Mouse (Mus musculus) kidney, adult 2 months (tissue): Measurements from ENCODE around the gene Nsun2. TPM values are rescaled to one million over a fixed set of nuclear protein-coding genes. Genes with fewer than 3 reads are reported as not detected.
A peak's percentile ranks its signal among the peaks of the same experiment; 100 is the strongest.
"Not testable (repeated sequence)": the region's sequence is repeated elsewhere in the genome, so short reads cannot be mapped to it uniquely, and the experiment has no call there.

Source experiments
- DNase-seq: peaks from one replicate; pipeline ENCODE4 v3.0.0; 2021
- H3K27ac ChIP-seq: fragments of 200-500 bp; 2 replicates; pipeline ENCODE4 v1.5.1; 2012; ENCODE audit warnings: low read depth, low read length, control low read depth, inconsistent platforms; ENCODE audit not compliant: insufficient read depth
- H3K27me3 ChIP-seq: fragments of 200-500 bp; replicated peaks from 2 replicates; pipeline ENCODE4 v1.6.1; 2012; ENCODE audit warnings: mild to moderate bottlenecking, moderate library complexity, low read length, inconsistent platforms; ENCODE audit not compliant: control insufficient read depth, insufficient read depth
- H3K36me3 ChIP-seq: fragments of 200-500 bp; 2 replicates; pipeline ENCODE4 v1.6.1; 2012; ENCODE audit warnings: mild to moderate bottlenecking, moderate library complexity, low read length, inconsistent platforms; ENCODE audit not compliant: control insufficient read depth, insufficient read depth
- H3K4me1 ChIP-seq: fragments of 200-500 bp; 2 replicates; pipeline ENCODE4 v1.6.1; 2011; ENCODE audit warnings: low read length; ENCODE audit not compliant: control insufficient read depth, insufficient read depth
- H3K4me3 ChIP-seq: fragments of 200-500 bp; 2 replicates; pipeline ENCODE4 v1.5.1; 2011; ENCODE audit warnings: mild to moderate bottlenecking, low read depth, low read length, control low read depth; ENCODE audit not compliant: insufficient read depth
- CTCF ChIP-seq: fragments of 200-500 bp; conservative IDR thresholded peaks from 2 replicates; pipeline ENCODE4 v1.5.1; 2011; ENCODE audit warnings: low read depth, mild to moderate bottlenecking, control low read depth, low read length, moderate library complexity, mixed read lengths; ENCODE audit not compliant: insufficient read depth, insufficient read length
- POLR2A ChIP-seq: fragments of 200-500 bp; IDR thresholded peaks from one replicate; pipeline ENCODE4 v1.6.1; 2011; ENCODE audit warnings: low read depth, low read length, control low read depth
- WGBS: fragments of 180-500 bp; shearing (Covaris S2); methylation state at CpG from one replicate; pipeline ENCODE4 v1.1.7; 2018; 5-methylcytosine and 5-hydroxymethylcytosine counted together
- polyA plus RNA-seq: library from polyadenylated mRNA; depleted of rRNA; stranded (reverse); fragments of >200 nt; gene quantifications from 2 replicates; pipeline ENCODE4 v1.2.3, GENCODE M21; 2012

Nsun2 gene
- polyA plus RNA-seq, 1 experiment, result 47.9 TPM

- H3K27me3 ChIP-seq, result no peaks in the 10 kb centered on the region
- no peak for DNase-seq
- TF ChIP-seq POLR2A, result no peak
- TF ChIP-seq CTCF, result no peak
- no peaks in the 10 kb centered on the region; the same call in 1 of the 2 replicates for H3K36me3 ChIP-seq
- no peak overlapping the region for H3K27ac ChIP-seq
- H3K4me1 ChIP-seq, result no peaks in the 10 kb centered on the region
- no peak overlapping the region for H3K4me3 ChIP-seq
- 85% methylated on average over 3 of the region's 3 CpGs for WGBS
These were observed 91.0 kb downstream of the Nsun2 start for GRCm38 (mm10) chr13:69624510-69624909.

- Histone ChIP-seq H3K27ac (no peak overlapping the region), H3K36me3 (no peaks in the 10 kb centered on the region; the same call in none of the 2 replicates), H3K4me1 (peaks cover 11% of the 10 kb centered on the region; the same call in 1 of the 2 replicates), H3K27me3 (no peaks in the 10 kb centered on the region), H3K4me3 (no peak overlapping the region)
- TF ChIP-seq POLR2A, result no peak
- no peak for TF ChIP-seq CTCF
- DNase-seq, result no peak
- WGBS, result 98% methylated on average over 3 of the region's 3 CpGs
These were observed 94.4 kb downstream of the Nsun2 start for GRCm38 (mm10) chr13:69627941-69628340.

- no peak overlapping the region for H3K4me3 ChIP-seq
- TF ChIP-seq CTCF, result no peak
- no peak for TF ChIP-seq POLR2A
- peaks cover 3% of the 10 kb centered on the region for H3K36me3 ChIP-seq
- H3K27me3 ChIP-seq, result no peaks in the 10 kb centered on the region
- 71% methylated on average over 8 of the region's 8 CpGs for WGBS
- H3K4me1 ChIP-seq, result peaks cover 11% of the 10 kb centered on the region; the same call in 1 of the 2 replicates
- DNase-seq, result no peak
- H3K27ac ChIP-seq, result no peak overlapping the region
These were observed 97.0 kb downstream of the Nsun2 start for GRCm38 (mm10) chr13:69630576-69630975.

GRCm38 (mm10) chr13:69631111-69631510, 97.6 kb downstream of the Nsun2 start:
- Histone ChIP-seq H3K4me3 (no peak overlapping the region), H3K36me3 (peaks cover 3% of the 10 kb centered on the region)
- DNase-seq, result peak; percentile 66

GRCm38 (mm10) chr13:69631659-69632058, 98.1 kb downstream of the Nsun2 start:
- DNase-seq, result peak; percentile 85
- TF ChIP-seq POLR2A (no peak), CTCF (no peak)
- Histone ChIP-seq H3K27me3 (no peaks in the 10 kb centered on the region), H3K36me3 (peaks cover 3% of the 10 kb centered on the region), H3K4me3 (no peak overlapping the region), H3K27ac (0 out of 2 replicates have a peak overlapping the region, but pooled peaks have one; percentile 4), H3K4me1 (peaks cover 14% of the 10 kb centered on the region; the same call in 1 of the 2 replicates)
- WGBS, result 35% methylated on average over 4 of the region's 4 CpGs

More at GRCm38 (mm10) chr13:69631111-69631510, 97.6 kb downstream of the Nsun2 start:
- Histone ChIP-seq H3K27me3 (no peaks in the 10 kb centered on the region), H3K27ac (peak overlapping the region; percentile 4; the same call in 1 of the 2 replicates), H3K4me1 (peaks cover 12% of the 10 kb centered on the region; the same call in 1 of the 2 replicates)
- 62% methylated on average over 3 of the region's 3 CpGs for WGBS
- TF ChIP-seq CTCF, result no peak
- TF ChIP-seq POLR2A, result no peak

- Histone ChIP-seq H3K4me1 (peaks cover 14% of the 10 kb centered on the region; the same call in 1 of the 2 replicates), H3K27me3 (no peaks in the 10 kb centered on the region), H3K36me3 (peaks cover 3% of the 10 kb centered on the region), H3K27ac (no peak overlapping the region), H3K4me3 (no peak overlapping the region)
- TF ChIP-seq CTCF (no peak), POLR2A (no peak)
- WGBS, result 87% methylated on average over 9 of the region's 9 CpGs
- DNase-seq, result no peak
These were observed 100.0 kb downstream of the Nsun2 start for GRCm38 (mm10) chr13:69633551-69633950.

GRCm38 (mm10) chr13:69633988-69634387, 100.4 kb downstream of the Nsun2 start:
- no peak overlapping the region for H3K27ac ChIP-seq
- H3K27me3 ChIP-seq, result no peaks in the 10 kb centered on the region
- TF ChIP-seq CTCF (no peak), POLR2A (no peak)
- 92% methylated on average over 2 of the region's 2 CpGs for WGBS
- H3K36me3 ChIP-seq, result peaks cover 3% of the 10 kb centered on the region
- H3K4me1 ChIP-seq, result peaks cover 14% of the 10 kb centered on the region; the same call in 1 of the 2 replicates
- DNase-seq, result no peak
- no peak overlapping the region for H3K4me3 ChIP-seq

- H3K4me3 ChIP-seq, DNase-seq, H3K27ac ChIP-seq, H3K36me3 ChIP-seq, H3K27me3 ChIP-seq: not testable (repeated sequence)
- WGBS, result 95% methylated on average over 7 of the region's 7 CpGs
- peaks cover 12% of the 10 kb centered on the region; the same call in 1 of the 2 replicates for H3K4me1 ChIP-seq
These were observed 102.3 kb downstream of the Nsun2 start for GRCm38 (mm10) chr13:69635836-69636235.
